Mouse (Mus musculus) hindbrain, embryonic 13.5 days (tissue): Measurements from ENCODE around the gene Mesd. TPM values are rescaled to one million over a fixed set of nuclear protein-coding genes. Genes with fewer than 3 reads are reported as not detected.

ENCODE experiments used
- ATAC-seq: fragments of 200-750 bp; cut with Nextera tagmentation; 2 replicates; pipeline ENCODE4 v1.8.0; 2017; ENCODE audit warnings: moderate TSS enrichment; ENCODE audit not compliant: low FRiP score
- H3K27ac ChIP-seq: fragments of 300-500 bp; sonication (generic); 2 replicates; pipeline ENCODE4 v1.5.1; 2015; ENCODE audit warnings: inconsistent platforms, mild to moderate bottlenecking, moderate library complexity
- H3K27me3 ChIP-seq: fragments of 300-500 bp; sonication (generic); 2 replicates; pipeline ENCODE4 v1.6.1; 2015; ENCODE audit warnings: mild to moderate bottlenecking, inconsistent platforms
- H3K36me3 ChIP-seq: fragments of 300-500 bp; sonication (generic); 2 replicates; pipeline ENCODE4 v1.6.1; 2015; ENCODE audit warnings: mild to moderate bottlenecking, inconsistent platforms
- H3K4me1 ChIP-seq: fragments of 300-500 bp; sonication (generic); replicated peaks from 2 replicates; pipeline ENCODE4 v1.6.1; 2015; ENCODE audit warnings: inconsistent platforms
- H3K4me2 ChIP-seq: fragments of 300-500 bp; sonication (generic); 2 replicates; pipeline ENCODE4 v1.6.1; 2015; ENCODE audit warnings: inconsistent platforms, mild to moderate bottlenecking, moderate library complexity
- H3K4me3 ChIP-seq: fragments of 300-500 bp; sonication (generic); 2 replicates; pipeline ENCODE4 v1.5.1; 2015; ENCODE audit warnings: mild to moderate bottlenecking, inconsistent platforms
- H3K9ac ChIP-seq: fragments of 300-500 bp; sonication (generic); 2 replicates; pipeline ENCODE4 v1.6.1; 2015; ENCODE audit warnings: mild to moderate bottlenecking, inconsistent platforms
- H3K9me3 ChIP-seq: fragments of 300-500 bp; sonication (generic); 2 replicates; pipeline ENCODE4 v1.6.1; 2016; ENCODE audit warnings: inconsistent platforms
- WGBS: fragments of 180-500 bp; shearing (Covaris S2); methylation state at CpG from one replicate; pipeline ENCODE4 v1.1.7; 2015; 5-methylcytosine and 5-hydroxymethylcytosine counted together
- polyA plus RNA-seq: library from polyadenylated mRNA; unstranded; fragments of >200 nt; fragmentation: Nextera tagmentation; extraction: Ambion mirVana; gene quantifications from 2 replicates; pipeline ENCODE4 v1.2.1, GENCODE M21; 2015

The Mesd gene
- polyA plus RNA-seq: 73.6 and 74.5 TPM in 2 replicates

- Histone ChIP-seq H3K27me3 (no peaks in the 10 kb centered on the region), H3K4me1 (peaks cover 48% of the 10 kb centered on the region), H3K4me3 (peak within 1 kb of the TSS; percentile 83), H3K4me2 (peak within 1 kb of the TSS; percentile 89), H3K9ac (peak within 1 kb of the TSS; percentile 91), H3K36me3 (peaks cover 5% of the 10 kb centered on the region), H3K9me3 (no peaks in the 10 kb centered on the region), H3K27ac (peak within 1 kb of the TSS; percentile 94)
- peak; percentile 85 for ATAC-seq
- under 1% methylated on average over 69 of the region's 69 CpGs for WGBS
Measured at GRCm38 (mm10) chr7:83884021-83884658, at the start of gene Mesd, which contains the start of gene Tlnrd1. Gene Mesd (plus strand): TSS chr7:83884466. Gene Tlnrd1 (minus strand): TSS chr7:83884305.

GRCm38 (mm10) chr7:83838525-83839224 is 45.6 kb upstream of the Mesd start:
- H3K4me3 ChIP-seq: no peak overlapping the region
- H3K4me2 ChIP-seq: no peak overlapping the region
- H3K36me3 ChIP-seq: no peaks in the 10 kb centered on the region
- H3K27ac ChIP-seq: no peak overlapping the region
- WGBS: 82% methylated on average over 5 of the region's 5 CpGs
- no peaks in the 10 kb centered on the region for H3K9me3 ChIP-seq
- H3K4me1 ChIP-seq: no peaks in the 10 kb centered on the region
- no peak for ATAC-seq
- no peak overlapping the region for H3K9ac ChIP-seq
- no peaks in the 10 kb centered on the region for H3K27me3 ChIP-seq

- Histone ChIP-seq H3K27me3 (no peaks in the 10 kb centered on the region), H3K9ac (no peak overlapping the region), H3K36me3 (no peaks in the 10 kb centered on the region), H3K4me1 (no peaks in the 10 kb centered on the region), H3K9me3 (no peaks in the 10 kb centered on the region), H3K27ac (no peak overlapping the region), H3K4me2 (no peak overlapping the region), H3K4me3 (no peak overlapping the region)
- 79% methylated on average over 2 of the region's 2 CpGs for WGBS
- no peak for ATAC-seq
Measured at GRCm38 (mm10) chr7:83840076-83840475, 44.2 kb upstream of the Mesd start.

- ATAC-seq: no peak
- 58% methylated on average over 6 of the region's 6 CpGs for WGBS
Measured at GRCm38 (mm10) chr7:83842486-83843259, 41.6 kb upstream of the Mesd start.

GRCm38 (mm10) chr7:83844807-83845206 is 39.5 kb upstream of the Mesd start:
- no peak overlapping the region for H3K4me3 ChIP-seq
- no peaks in the 10 kb centered on the region for H3K9me3 ChIP-seq
- no peaks in the 10 kb centered on the region for H3K27me3 ChIP-seq
- H3K27ac ChIP-seq: no peak overlapping the region
- no peak for ATAC-seq
- no peaks in the 10 kb centered on the region for H3K4me1 ChIP-seq
- H3K9ac ChIP-seq: no peak overlapping the region
- H3K4me2 ChIP-seq: no peak overlapping the region
- WGBS: 90% methylated on average over 3 of the region's 3 CpGs
- H3K36me3 ChIP-seq: no peaks in the 10 kb centered on the region

More at GRCm38 (mm10) chr7:83842486-83843259, 41.6 kb upstream of the Mesd start:
- Histone ChIP-seq H3K4me2 (no peak overlapping the region), H3K4me3 (no peak overlapping the region), H3K4me1 (no peaks in the 10 kb centered on the region), H3K9ac (no peak overlapping the region), H3K36me3 (no peaks in the 10 kb centered on the region), H3K9me3 (no peaks in the 10 kb centered on the region), H3K27ac (no peak overlapping the region), H3K27me3 (no peaks in the 10 kb centered on the region)

- H3K36me3 ChIP-seq: no peaks in the 10 kb centered on the region
- no peak overlapping the region for H3K4me3 ChIP-seq
- H3K9me3 ChIP-seq: no peaks in the 10 kb centered on the region
- no peaks in the 10 kb centered on the region; the same call in 1 of the 2 replicates for H3K4me1 ChIP-seq
- ATAC-seq: no peak
- no peak overlapping the region for H3K4me2 ChIP-seq
- WGBS: 78% methylated on average over 5 of the region's 5 CpGs
- no peak overlapping the region for H3K9ac ChIP-seq
- H3K27ac ChIP-seq: no peak overlapping the region
- no peaks in the 10 kb centered on the region for H3K27me3 ChIP-seq
Measured at GRCm38 (mm10) chr7:83847187-83848075, 36.8 kb upstream of the Mesd start.

- no peak overlapping the region for H3K4me3 ChIP-seq
- H3K4me1 ChIP-seq: no peaks in the 10 kb centered on the region; the same call in 1 of the 2 replicates
- WGBS: 51% methylated on average over 5 of the region's 5 CpGs
- H3K27ac ChIP-seq: no peak overlapping the region
- ATAC-seq: no peak
- no peak overlapping the region for H3K9ac ChIP-seq
- no peaks in the 10 kb centered on the region for H3K36me3 ChIP-seq
- H3K9me3 ChIP-seq: no peaks in the 10 kb centered on the region
- H3K4me2 ChIP-seq: no peak overlapping the region
- H3K27me3 ChIP-seq: no peaks in the 10 kb centered on the region
Measured at GRCm38 (mm10) chr7:83851569-83852380, 32.5 kb upstream of the Mesd start.

- no peaks in the 10 kb centered on the region for H3K36me3 ChIP-seq
- 44% methylated on average over 5 of the region's 5 CpGs for WGBS
- H3K9ac ChIP-seq: no peak overlapping the region
- H3K27ac ChIP-seq: no peak overlapping the region
- no peak overlapping the region for H3K4me2 ChIP-seq
- H3K9me3 ChIP-seq: no peaks in the 10 kb centered on the region
- no peaks in the 10 kb centered on the region for H3K27me3 ChIP-seq
- H3K4me3 ChIP-seq: no peak overlapping the region
- ATAC-seq: no peak
- H3K4me1 ChIP-seq: no peaks in the 10 kb centered on the region; the same call in 1 of the 2 replicates
Measured at GRCm38 (mm10) chr7:83852381-83853380, 31.6 kb upstream of the Mesd start.

- Histone ChIP-seq H3K27ac (no peak overlapping the region), H3K4me2 (no peak overlapping the region), H3K9ac (no peak overlapping the region), H3K4me3 (no peak overlapping the region), H3K4me1 (no peaks in the 10 kb centered on the region; the same call in 1 of the 2 replicates), H3K27me3 (no peaks in the 10 kb centered on the region), H3K36me3 (no peaks in the 10 kb centered on the region), H3K9me3 (no peaks in the 10 kb centered on the region)
- ATAC-seq: no peak
- WGBS: 83% methylated on average over 1 of the region's 1 CpGs
Measured at GRCm38 (mm10) chr7:83855203-83855602, 29.1 kb upstream of the Mesd start.
